Mouse (Mus musculus) neural tube, embryonic 15.5 days (tissue): ENCODE data around the gene Strn4. TPM values are rescaled to one million over a fixed set of nuclear protein-coding genes. Genes with fewer than 3 reads are reported as not detected.
A peak's percentile ranks its signal among the peaks of the same experiment; 100 is the strongest.

Experiments
- ATAC-seq: fragments of 200-750 bp; cut with Nextera tagmentation; 2 replicates; pipeline ENCODE4 v1.8.0; 2017; ENCODE audit warnings: mild to moderate bottlenecking, moderate TSS enrichment, moderate library complexity; ENCODE audit not compliant: low FRiP score
- H3K27ac ChIP-seq: fragments of 300-500 bp; sonication (generic); replicated peaks from 2 replicates; pipeline ENCODE4 v1.5.1; 2015; ENCODE audit warnings: mild to moderate bottlenecking, inconsistent platforms
- H3K27me3 ChIP-seq: fragments of 300-500 bp; sonication (generic); replicated peaks from 2 replicates; pipeline ENCODE4 v1.6.1; 2015; ENCODE audit warnings: inconsistent platforms
- H3K36me3 ChIP-seq: fragments of 300-500 bp; sonication (generic); 2 replicates; pipeline ENCODE4 v1.6.1; 2015; ENCODE audit warnings: inconsistent platforms
- H3K4me1 ChIP-seq: fragments of 300-500 bp; sonication (generic); 2 replicates; pipeline ENCODE4 v1.6.1; 2015; ENCODE audit warnings: inconsistent platforms
- H3K4me2 ChIP-seq: fragments of 300-500 bp; sonication (generic); 2 replicates; pipeline ENCODE4 v1.6.1; 2015; ENCODE audit warnings: inconsistent platforms, mild to moderate bottlenecking, moderate library complexity
- H3K4me3 ChIP-seq: fragments of 300-500 bp; sonication (generic); replicated peaks from 2 replicates; pipeline ENCODE4 v1.5.1; 2015; ENCODE audit warnings: mild to moderate bottlenecking, inconsistent platforms
- H3K9ac ChIP-seq: fragments of 300-500 bp; sonication (generic); replicated peaks from 2 replicates; pipeline ENCODE4 v1.6.1; 2015; ENCODE audit warnings: mild to moderate bottlenecking, inconsistent platforms
- H3K9me3 ChIP-seq: fragments of 300-500 bp; sonication (generic); replicated peaks from 2 replicates; pipeline ENCODE4 v1.6.1; 2016; ENCODE audit warnings: inconsistent platforms
- WGBS: fragments of 180-500 bp; shearing (Covaris S2); methylation state at CpG from one replicate; pipeline ENCODE4 v1.1.7; 2015; ENCODE audit warnings: mixed read lengths; 5-methylcytosine and 5-hydroxymethylcytosine counted together
- polyA plus RNA-seq: library from polyadenylated mRNA; unstranded; fragments of >200 nt; fragmentation: Nextera tagmentation; extraction: Ambion mirVana; gene quantifications from 2 replicates; pipeline ENCODE4 v1.2.1, GENCODE M21; 2015

The Strn4 gene
- polyA plus RNA-seq, 1 experiment from 2014 or later = 156 TPM

DNA sequence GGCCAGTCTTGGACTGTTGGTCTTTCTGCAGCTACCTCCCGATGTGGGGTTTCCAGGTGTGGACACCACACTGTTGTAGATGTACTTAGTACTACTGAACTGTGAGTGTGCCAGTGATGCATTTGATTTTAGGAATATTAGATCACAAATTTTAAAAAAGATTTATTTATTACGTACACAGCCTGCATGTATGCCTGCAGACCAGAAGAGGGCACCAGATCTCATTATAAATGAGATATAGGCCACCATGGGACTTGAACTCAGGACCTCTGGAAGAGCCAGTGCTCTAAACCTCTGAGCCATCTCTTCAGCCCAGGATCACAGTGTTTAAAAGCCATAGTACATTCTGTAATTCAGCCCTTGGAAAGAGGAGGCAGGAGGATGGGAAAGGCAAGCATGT, 3.2 kb upstream of the Strn4 start:
- Histone ChIP-seq H3K4me3 (no peak overlapping the region), H3K9me3 (no peaks in the 10 kb centered on the region), H3K36me3 (peaks cover 14% of the 10 kb centered on the region; the same call in 1 of the 2 replicates), H3K9ac (peak overlapping the region; percentile 74; the same call in 1 of the 2 replicates), H3K4me2 (peak overlapping the region; percentile 69), H3K27me3 (no peaks in the 10 kb centered on the region), H3K27ac (peak overlapping the region; percentile 94; the same call in 1 of the 2 replicates), H3K4me1 (peaks cover 70% of the 10 kb centered on the region)
- ATAC-seq = no peak
- 81% methylated on average over 2 of the region's 2 CpGs for WGBS

GRCm38 (mm10) chr7:16816078-16816474, 387 bp downstream of the Strn4 start:
- H3K9ac ChIP-seq = peak overlapping the region; percentile 99
- H3K9me3 ChIP-seq = no peaks in the 10 kb centered on the region
- peak; percentile 73 for ATAC-seq
- no peaks in the 10 kb centered on the region for H3K36me3 ChIP-seq
- peak overlapping the region; percentile 69 for H3K4me2 ChIP-seq
- H3K4me1 ChIP-seq = peaks cover 86% of the 10 kb centered on the region
- peak overlapping the region; percentile 98 for H3K4me3 ChIP-seq
- under 1% methylated on average over 46 of the region's 55 CpGs for WGBS
- peak overlapping the region; percentile 99 for H3K27ac ChIP-seq
- no peaks in the 10 kb centered on the region for H3K27me3 ChIP-seq

- WGBS = under 1% methylated on average over 55 of the region's 64 CpGs
Measured at GRCm38 (mm10) chr7:16816475-16817122, 910 bp downstream of the Strn4 start, which contains the start of gene Fkrp. Gene Fkrp (minus strand): TSS chr7:16816732.

DNA sequence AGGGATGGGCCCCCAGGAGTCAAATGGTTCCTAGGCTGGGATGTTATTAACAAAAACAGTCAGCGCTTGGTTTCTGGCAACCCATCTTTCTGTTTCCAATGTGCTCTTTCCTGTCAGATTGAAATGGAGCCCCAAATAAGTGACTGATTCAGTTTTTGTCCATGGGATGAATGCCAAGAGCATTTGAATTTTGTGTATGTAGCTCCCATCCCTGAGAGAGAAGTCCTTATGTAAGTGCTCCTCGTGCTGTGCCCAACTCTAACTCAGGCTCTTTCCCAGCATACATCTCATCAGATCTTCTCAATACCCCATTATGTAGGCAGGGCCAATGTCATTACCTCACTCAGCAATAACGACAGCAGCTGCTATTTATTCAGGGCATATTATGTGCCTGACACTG, 2.0 kb downstream of the Strn4 start:
- H3K36me3 ChIP-seq = peaks cover 3% of the 10 kb centered on the region; the same call in 1 of the 2 replicates
- H3K9me3 ChIP-seq = no peaks in the 10 kb centered on the region
- no peak for ATAC-seq
- no peaks in the 10 kb centered on the region for H3K27me3 ChIP-seq
- H3K27ac ChIP-seq = peak overlapping the region; percentile 99
- peak overlapping the region; percentile 98 for H3K4me3 ChIP-seq
- H3K9ac ChIP-seq = peak overlapping the region; percentile 99
- WGBS = 30% methylated on average over 3 of the region's 3 CpGs
- peak overlapping the region; percentile 69 for H3K4me2 ChIP-seq
- H3K4me1 ChIP-seq = peaks cover 86% of the 10 kb centered on the region

More at GRCm38 (mm10) chr7:16816475-16817122, 910 bp downstream of the Strn4 start, which contains the start of gene Fkrp:
- Histone ChIP-seq H3K4me1 (peaks cover 86% of the 10 kb centered on the region), H3K27me3 (no peaks in the 10 kb centered on the region), H3K27ac (peak within 1 kb of the TSS; percentile 99), H3K9ac (peak within 1 kb of the TSS; percentile 99), H3K4me3 (peak within 1 kb of the TSS; percentile 98), H3K9me3 (no peaks in the 10 kb centered on the region), H3K4me2 (peak within 1 kb of the TSS; percentile 69), H3K36me3 (no peaks in the 10 kb centered on the region)
- peak; percentile 50 for ATAC-seq

- peaks cover 21% of the 10 kb centered on the region for H3K36me3 ChIP-seq
- ATAC-seq = no peak
- no peaks in the 10 kb centered on the region for H3K27me3 ChIP-seq
- H3K4me3 ChIP-seq = no peak overlapping the region
- H3K9ac ChIP-seq = no peak overlapping the region; the same call in 1 of the 2 replicates
- peak overlapping the region; percentile 29 for H3K4me2 ChIP-seq
- 71% methylated on average over 5 of the region's 5 CpGs for WGBS
- peaks cover 74% of the 10 kb centered on the region for H3K4me1 ChIP-seq
- H3K9me3 ChIP-seq = no peaks in the 10 kb centered on the region
- H3K27ac ChIP-seq = 0 out of 2 replicates have a peak overlapping the region, but pooled peaks have one; percentile 23
Measured at GRCm38 (mm10) chr7:16819794-16820193, 4.1 kb downstream of the Strn4 start.

DNA sequence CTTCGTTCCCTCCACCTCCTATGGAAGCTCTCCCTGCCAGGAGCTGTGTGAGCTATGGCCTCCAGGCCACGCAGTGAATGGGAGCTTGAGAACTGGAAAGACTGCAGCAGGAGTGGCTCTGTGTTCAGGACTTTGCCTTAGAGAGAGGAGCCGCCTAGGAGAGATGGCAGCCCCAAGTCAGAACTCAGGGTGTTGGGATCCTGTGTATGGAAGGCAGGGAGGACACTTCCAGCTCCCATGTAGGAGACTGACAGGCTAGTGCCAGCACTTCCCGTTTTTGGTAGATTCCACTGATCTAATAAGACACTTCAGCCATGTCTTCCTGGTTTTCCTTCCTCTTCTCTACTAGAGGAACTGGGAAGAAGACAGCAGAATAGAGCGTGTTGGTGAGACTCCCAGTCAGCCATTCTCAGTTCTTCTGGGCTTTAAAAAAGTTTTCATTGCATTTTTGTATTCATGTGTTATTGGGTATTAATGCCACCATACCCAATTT, 4.6 kb downstream of the Strn4 start:
- 71% methylated on average over 5 of the region's 5 CpGs for WGBS
- peak overlapping the region; percentile 29 for H3K4me2 ChIP-seq

GRCm38 (mm10) chr7:16821091-16821490, 5.4 kb downstream of the Strn4 start:
- no peaks in the 10 kb centered on the region for H3K27me3 ChIP-seq
- WGBS = 43% methylated on average over 3 of the region's 3 CpGs
- H3K4me2 ChIP-seq = no peak overlapping the region
- peaks cover 34% of the 10 kb centered on the region for H3K36me3 ChIP-seq
- H3K9me3 ChIP-seq = no peaks in the 10 kb centered on the region
- no peak overlapping the region for H3K9ac ChIP-seq
- H3K27ac ChIP-seq = 0 out of 2 replicates have a peak overlapping the region, but pooled peaks have one; percentile 18
- ATAC-seq = no peak
- H3K4me3 ChIP-seq = no peak overlapping the region
- peaks cover 64% of the 10 kb centered on the region for H3K4me1 ChIP-seq

More for the DNA sequence above, 4.6 kb downstream of the Strn4 start:
- Histone ChIP-seq H3K4me1 (peaks cover 68% of the 10 kb centered on the region), H3K4me3 (no peak overlapping the region), H3K9ac (no peak overlapping the region; the same call in 1 of the 2 replicates), H3K36me3 (peaks cover 26% of the 10 kb centered on the region), H3K27ac (0 out of 2 replicates have a peak overlapping the region, but pooled peaks have one; percentile 23), H3K27me3 (no peaks in the 10 kb centered on the region), H3K9me3 (no peaks in the 10 kb centered on the region)
- ATAC-seq = no peak

DNA sequence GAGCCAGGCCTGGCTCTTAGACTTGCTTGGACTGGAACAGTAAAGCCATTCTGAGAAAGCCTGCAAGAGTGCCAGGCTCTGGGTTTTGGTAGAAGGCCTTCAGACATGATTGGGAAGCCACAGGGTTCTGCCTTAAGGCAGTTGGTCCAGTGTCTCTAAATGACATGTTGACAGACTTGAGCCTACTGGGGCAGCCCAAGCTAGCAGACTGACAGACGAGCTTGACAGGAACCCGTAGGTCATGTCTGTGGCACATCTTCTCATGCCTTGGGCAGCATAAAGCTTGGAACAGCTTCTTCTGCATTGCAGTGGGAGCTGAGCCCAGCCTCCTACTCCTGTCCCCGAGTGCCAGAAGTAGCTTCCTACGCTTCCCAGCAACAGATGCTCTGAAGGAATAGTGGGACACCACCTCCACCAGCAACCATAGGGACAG, 6.0 kb downstream of the Strn4 start:
- no peak for ATAC-seq
- 77% methylated on average over 4 of the region's 4 CpGs for WGBS
- H3K4me2 ChIP-seq = no peak overlapping the region
- H3K4me3 ChIP-seq = no peak overlapping the region
- no peaks in the 10 kb centered on the region for H3K27me3 ChIP-seq
- H3K36me3 ChIP-seq = peaks cover 40% of the 10 kb centered on the region
- H3K9me3 ChIP-seq = no peaks in the 10 kb centered on the region
- 0 out of 2 replicates have a peak overlapping the region, but pooled peaks have one; percentile 18 for H3K27ac ChIP-seq
- H3K9ac ChIP-seq = no peak overlapping the region
- H3K4me1 ChIP-seq = peaks cover 68% of the 10 kb centered on the region

DNA sequence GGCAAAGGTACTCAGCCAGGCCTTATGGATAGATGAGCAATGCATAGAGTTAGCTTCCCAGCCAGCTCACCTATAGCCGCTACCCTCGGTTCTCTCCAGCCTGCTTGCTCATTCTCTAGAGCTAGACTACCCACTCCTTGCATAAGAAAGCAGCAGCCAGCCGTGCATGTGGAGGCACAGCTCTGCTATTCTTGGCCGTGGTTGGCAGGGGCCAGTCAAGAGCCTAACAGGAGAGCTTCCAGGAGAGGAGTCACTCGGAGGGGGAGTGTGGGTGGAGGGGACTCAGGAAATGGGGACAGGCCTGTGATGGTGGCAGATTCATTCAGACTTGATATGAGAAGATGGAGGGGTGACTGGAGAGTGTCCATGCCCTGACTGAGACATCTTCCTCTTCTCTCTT, 8.0 kb downstream of the Strn4 start:
- peaks cover 55% of the 10 kb centered on the region for H3K4me1 ChIP-seq
- H3K27me3 ChIP-seq = no peaks in the 10 kb centered on the region
- no peaks in the 10 kb centered on the region for H3K9me3 ChIP-seq
- H3K4me2 ChIP-seq = no peak overlapping the region
- ATAC-seq = no peak
- H3K4me3 ChIP-seq = no peak overlapping the region
- no peak overlapping the region for H3K27ac ChIP-seq
- 73% methylated on average over 5 of the region's 5 CpGs for WGBS
- H3K36me3 ChIP-seq = peaks cover 60% of the 10 kb centered on the region
- H3K9ac ChIP-seq = no peak overlapping the region

DNA sequence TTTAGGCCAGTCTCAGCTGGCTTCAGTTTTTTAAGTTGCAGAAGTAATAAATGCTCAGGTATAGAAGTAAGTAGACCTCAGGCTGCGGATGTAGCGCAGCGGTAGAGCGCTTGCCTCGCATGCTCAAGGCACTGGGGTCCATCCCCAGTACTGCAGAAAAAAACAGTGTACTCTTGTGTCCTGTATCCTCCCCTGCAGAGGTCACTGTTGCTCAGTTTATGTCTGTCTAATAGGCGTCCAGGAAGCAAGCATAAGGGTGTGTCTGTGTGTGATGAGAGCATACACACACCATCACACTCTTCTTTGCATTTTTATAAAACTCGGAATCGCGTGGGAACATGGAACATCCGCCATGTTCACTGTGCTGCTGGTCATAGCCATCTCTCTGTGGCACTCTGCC, 10.1 kb downstream of the Strn4 start:
- H3K4me2 ChIP-seq = no peak overlapping the region
- no peak overlapping the region for H3K9ac ChIP-seq
- H3K27me3 ChIP-seq = no peaks in the 10 kb centered on the region
- peaks cover 35% of the 10 kb centered on the region for H3K4me1 ChIP-seq
- 85% methylated on average over 10 of the region's 10 CpGs for WGBS
- no peaks in the 10 kb centered on the region for H3K9me3 ChIP-seq
- peaks cover 81% of the 10 kb centered on the region for H3K36me3 ChIP-seq
- no peak overlapping the region for H3K27ac ChIP-seq
- ATAC-seq = no peak
- H3K4me3 ChIP-seq = no peak overlapping the region

DNA sequence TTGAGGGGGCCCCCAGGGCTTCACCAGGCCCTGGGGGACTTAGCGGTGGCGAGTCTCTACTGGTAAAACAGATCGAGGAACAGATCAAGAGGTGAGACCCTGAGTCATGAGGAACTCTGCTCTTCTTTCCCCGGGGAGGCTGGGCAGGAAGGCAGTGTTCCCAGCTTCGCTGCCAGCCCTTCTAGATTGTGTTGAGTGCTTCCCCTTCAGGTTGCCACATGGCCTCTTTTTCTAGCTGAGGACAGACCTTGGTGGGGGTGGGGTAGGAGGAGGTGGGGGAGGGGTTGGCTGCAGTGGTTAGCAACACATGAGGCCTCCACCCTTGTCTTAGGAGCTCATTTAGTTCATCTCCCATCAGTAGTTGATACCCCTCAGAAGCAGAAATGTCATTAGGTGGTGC, 10.9 kb downstream of the Strn4 start:
- no peak overlapping the region for H3K4me3 ChIP-seq
- H3K36me3 ChIP-seq = peaks cover 89% of the 10 kb centered on the region
- no peaks in the 10 kb centered on the region for H3K27me3 ChIP-seq
- H3K9me3 ChIP-seq = no peaks in the 10 kb centered on the region
- H3K9ac ChIP-seq = no peak overlapping the region
- peaks cover 27% of the 10 kb centered on the region for H3K4me1 ChIP-seq
- no peak overlapping the region for H3K27ac ChIP-seq
- WGBS = 84% methylated on average over 5 of the region's 5 CpGs
- H3K4me2 ChIP-seq = no peak overlapping the region
- ATAC-seq = no peak

- H3K4me1 ChIP-seq = peaks cover 21% of the 10 kb centered on the region
- no peak for ATAC-seq
- no peak overlapping the region for H3K4me3 ChIP-seq
- peaks cover 96% of the 10 kb centered on the region for H3K36me3 ChIP-seq
- H3K9me3 ChIP-seq = no peaks in the 10 kb centered on the region
- no peak overlapping the region for H3K27ac ChIP-seq
- no peak overlapping the region for H3K9ac ChIP-seq
- 80% methylated on average over 4 of the region's 4 CpGs for WGBS
- no peaks in the 10 kb centered on the region for H3K27me3 ChIP-seq
- no peak overlapping the region for H3K4me2 ChIP-seq
Measured at GRCm38 (mm10) chr7:16827274-16827673, 11.6 kb downstream of the Strn4 start.
